Mouse (Mus musculus) gastrocnemius, adult 2 months (tissue): ENCODE data around the gene Klrb1f. TPM values are rescaled to one million over a fixed set of nuclear protein-coding genes. Genes with fewer than 3 reads are reported as not detected.
"Not testable (repeated sequence)": the region's sequence is repeated elsewhere in the genome, so short reads cannot be mapped to it uniquely, and the experiment has no call there.

Experiments
- DNase-seq: peaks from one replicate; pipeline ENCODE4 v3.0.0; 2022
- H3K27ac ChIP-seq: fragments of 200-600 bp; 2 replicates; pipeline ENCODE4 v1.8.1; 2022; ENCODE audit warnings: mild to moderate bottlenecking
- H3K4me3 ChIP-seq: fragments of 200-600 bp; 2 replicates; pipeline ENCODE4 v1.8.1; 2022; ENCODE audit warnings: mild to moderate bottlenecking, moderate library complexity
- CTCF ChIP-seq: fragments of 200-600 bp; IDR thresholded peaks from 2 replicates; pipeline ENCODE4 v1.8.1; 2022; ENCODE audit warnings: antibody characterized with exemption, mild to moderate bottlenecking, moderate library complexity
- intact Hi-C: fragments of 180-260 bp; cut with DNase I; formaldehyde crosslinking; loops from one replicate; pipeline ENCODE4 v1.15.1; 2025
- long read RNA-seq, 2 experiments: library from polyadenylated mRNA; stranded (forward); transcript quantifications; one replicate each; pipeline ENCODE4 v2.0.0; 2021
- total RNA-seq, 2 experiments: library from RNA; stranded (reverse); gene quantifications; 2 replicates each; pipeline ENCODE4 v1.2.3; 2021

The Klrb1f gene
- not detected for total RNA-seq
- long read RNA-seq, experiment 1 = 0 reads
- long read RNA-seq, experiment 2 = 0 reads

GRCm38 (mm10) chr6:129045601-129046000, at the start of gene Klrb1f:
Gene Klrb1f (plus strand): TSS chr6:129045901.
- no peak for TF ChIP-seq CTCF
- no peak within 1 kb of the TSS for H3K4me3 ChIP-seq

GRCm38 (mm10) chr6:128996054-128996767, 49.5 kb upstream of the Klrb1f start:
- Histone ChIP-seq H3K27ac (no peak overlapping the region), H3K4me3 (no peak overlapping the region)
- intact Hi-C loops = no loop called here
- no peak for TF ChIP-seq CTCF
- DNase-seq = no peak

More at GRCm38 (mm10) chr6:129045601-129046000, at the start of gene Klrb1f:
- DNase-seq = no peak
- intact Hi-C loops = no loop called here
- H3K27ac ChIP-seq = no peak within 1 kb of the TSS

GRCm38 (mm10) chr6:128996768-128997442, 48.8 kb upstream of the Klrb1f start:
- TF ChIP-seq CTCF = no peak
- Histone ChIP-seq H3K27ac (no peak overlapping the region), H3K4me3 (no peak overlapping the region)
- DNase-seq = no peak
- intact Hi-C loops = no loop called here

GRCm38 (mm10) chr6:129001392-129001791, 44.3 kb upstream of the Klrb1f start:
- intact Hi-C loops = no loop called here
- Histone ChIP-seq H3K4me3 (no peak overlapping the region), H3K27ac (no peak overlapping the region)
- TF ChIP-seq CTCF = no peak
- no peak for DNase-seq

- TF ChIP-seq CTCF = no peak
- H3K27ac ChIP-seq = no peak overlapping the region
- H3K4me3 ChIP-seq = no peak overlapping the region
- no peak for DNase-seq
- intact Hi-C loops = no loop called here
Observed at GRCm38 (mm10) chr6:129008552-129008951, 37.1 kb upstream of the Klrb1f start.

- H3K4me3 ChIP-seq, H3K27ac ChIP-seq, intact Hi-C loops, DNase-seq: not testable (repeated sequence)
Observed at GRCm38 (mm10) chr6:129009846-129010504, 35.7 kb upstream of the Klrb1f start.

GRCm38 (mm10) chr6:129010505-129010873, 35.2 kb upstream of the Klrb1f start:
- TF ChIP-seq CTCF = no peak
- DNase-seq = no peak
- Histone ChIP-seq H3K4me3 (no peak overlapping the region), H3K27ac (no peak overlapping the region)
- intact Hi-C loops = no loop called here

- intact Hi-C loops, H3K4me3 ChIP-seq, H3K27ac ChIP-seq, DNase-seq: not testable (repeated sequence)
Observed at GRCm38 (mm10) chr6:129012012-129012411, 33.7 kb upstream of the Klrb1f start.

- TF ChIP-seq CTCF = no peak
- Histone ChIP-seq H3K27ac (no peak overlapping the region), H3K4me3 (no peak overlapping the region)
- intact Hi-C loops = no loop called here
- no peak for DNase-seq
Observed at GRCm38 (mm10) chr6:129012966-129013365, 32.7 kb upstream of the Klrb1f start.

GRCm38 (mm10) chr6:129013762-129014276, 31.9 kb upstream of the Klrb1f start:
- no peak for TF ChIP-seq CTCF
- intact Hi-C loops = no loop called here
- no peak for DNase-seq
- H3K27ac ChIP-seq = no peak overlapping the region
- no peak overlapping the region for H3K4me3 ChIP-seq

- DNase-seq = no peak
- no peak for TF ChIP-seq CTCF
- intact Hi-C loops = no loop called here
- Histone ChIP-seq H3K27ac (no peak overlapping the region), H3K4me3 (no peak overlapping the region)
Observed at GRCm38 (mm10) chr6:129014399-129014798, 31.3 kb upstream of the Klrb1f start.

- H3K4me3 ChIP-seq = no peak overlapping the region
- no peak for DNase-seq
- H3K27ac ChIP-seq = no peak overlapping the region
- TF ChIP-seq CTCF = no peak
- intact Hi-C loops = no loop called here
Observed at GRCm38 (mm10) chr6:129027451-129028248, 18.1 kb upstream of the Klrb1f start.
